Mouse (Mus musculus) kidney, embryonic 16.5 days (tissue): Measurements from ENCODE around the gene Gatb. TPM values are rescaled to one million over a fixed set of nuclear protein-coding genes. Genes with fewer than 3 reads are reported as not detected.
"Not testable (repeated sequence)": the region's sequence is repeated elsewhere in the genome, so short reads cannot be mapped to it uniquely, and the experiment has no call there.

ENCODE experiments used
- ATAC-seq: fragments of 200-750 bp; cut with Nextera tagmentation; 2 replicates; pipeline ENCODE4 v1.8.0; 2017; ENCODE audit warnings: moderate TSS enrichment; ENCODE audit not compliant: low FRiP score, low TSS enrichment
- H3K27ac ChIP-seq: fragments of 300-500 bp; sonication (generic); 2 replicates; pipeline ENCODE4 v1.5.1; 2014; ENCODE audit warnings: low read length
- H3K27me3 ChIP-seq: fragments of 300-500 bp; sonication (generic); 2 replicates; pipeline ENCODE4 v1.6.1; 2014; ENCODE audit warnings: low read length, control low read depth, mixed read lengths; ENCODE audit not compliant: insufficient read depth
- H3K36me3 ChIP-seq: fragments of 300-500 bp; sonication (generic); 2 replicates; pipeline ENCODE4 v1.6.1; 2014; ENCODE audit warnings: low read length, control low read depth, mixed read lengths; ENCODE audit not compliant: insufficient read depth
- H3K4me1 ChIP-seq: fragments of 300-500 bp; sonication (generic); 2 replicates; pipeline ENCODE4 v1.6.1; 2014; ENCODE audit warnings: low read length, control low read depth, mixed read lengths; ENCODE audit not compliant: insufficient read depth
- H3K4me2 ChIP-seq: fragments of 300-500 bp; sonication (generic); replicated peaks from 2 replicates; pipeline ENCODE4 v1.6.1; 2014; ENCODE audit warnings: low read depth, low read length
- H3K4me3 ChIP-seq: fragments of 300-500 bp; sonication (generic); 2 replicates; pipeline ENCODE4 v1.5.1; 2014; ENCODE audit warnings: mild to moderate bottlenecking, low read length
- H3K9ac ChIP-seq: fragments of 300-500 bp; sonication (generic); replicated peaks from 2 replicates; pipeline ENCODE4 v1.6.1; 2014; ENCODE audit warnings: low read length
- H3K9me3 ChIP-seq: fragments of 300-500 bp; sonication (generic); 2 replicates; pipeline ENCODE4 v1.6.1; 2016; ENCODE audit warnings: low read length, control low read depth
- WGBS: fragments of 180-500 bp; shearing (Covaris S2); extraction: QIAGEN DNeasy Blood & Tissue Kit; methylation state at CpG from one replicate; pipeline ENCODE4 v1.1.7; 2014; 5-methylcytosine and 5-hydroxymethylcytosine counted together
- polyA plus RNA-seq: library from polyadenylated mRNA; unstranded; fragments of >200 nt; fragmentation: Nextera tagmentation; extraction: Ambion mirVana; gene quantifications from 2 replicates; pipeline ENCODE4 v1.2.1, GENCODE M21; 2015

The Gatb gene
- polyA plus RNA-seq, 1 experiment from 2014 or later, result 29.5 TPM

- no peak overlapping the region for H3K9ac ChIP-seq
- H3K4me2 ChIP-seq, result no peak overlapping the region
- H3K9me3 ChIP-seq, result no peaks in the 10 kb centered on the region
- peaks cover 7% of the 10 kb centered on the region for H3K4me1 ChIP-seq
- WGBS, result 85% methylated on average over 6 of the region's 6 CpGs
- H3K27me3 ChIP-seq, result no peaks in the 10 kb centered on the region
- no peak overlapping the region for H3K27ac ChIP-seq
- H3K4me3 ChIP-seq, result no peak overlapping the region
- no peaks in the 10 kb centered on the region for H3K36me3 ChIP-seq
- no peak for ATAC-seq
Observed at GRCm38 (mm10) chr3:85553731-85554277, 20.1 kb upstream of the Gatb start.

- Histone ChIP-seq H3K27ac (no peak overlapping the region), H3K4me2 (no peak overlapping the region), H3K36me3 (no peaks in the 10 kb centered on the region), H3K4me3 (no peak overlapping the region), H3K4me1 (no peaks in the 10 kb centered on the region), H3K9me3 (no peaks in the 10 kb centered on the region), H3K27me3 (no peaks in the 10 kb centered on the region), H3K9ac (no peak overlapping the region)
- no peak for ATAC-seq
- WGBS, result 63% methylated on average over 2 of the region's 2 CpGs
Observed at GRCm38 (mm10) chr3:85564603-85565002, 9.3 kb upstream of the Gatb start.

GRCm38 (mm10) chr3:85571276-85571675 lies 2.6 kb upstream of the Gatb start:
- Histone ChIP-seq H3K27me3 (no peaks in the 10 kb centered on the region), H3K27ac (no peak overlapping the region), H3K4me3 (no peak overlapping the region), H3K36me3 (no peaks in the 10 kb centered on the region), H3K4me1 (0 out of 2 replicates have a peak, but pooled peaks cover 2% of the 10 kb centered on the region), H3K9ac (no peak overlapping the region), H3K9me3 (no peaks in the 10 kb centered on the region), H3K4me2 (no peak overlapping the region)
- 67% methylated on average over 2 of the region's 2 CpGs for WGBS
- no peak for ATAC-seq

GRCm38 (mm10) chr3:85572502-85572901 lies 1.4 kb upstream of the Gatb start:
- 92% methylated on average over 8 of the region's 8 CpGs for WGBS
- H3K9ac ChIP-seq, H3K4me1 ChIP-seq, H3K27ac ChIP-seq, ATAC-seq, H3K4me2 ChIP-seq, H3K9me3 ChIP-seq, H3K4me3 ChIP-seq, H3K36me3 ChIP-seq, H3K27me3 ChIP-seq: not testable (repeated sequence)

DNA sequence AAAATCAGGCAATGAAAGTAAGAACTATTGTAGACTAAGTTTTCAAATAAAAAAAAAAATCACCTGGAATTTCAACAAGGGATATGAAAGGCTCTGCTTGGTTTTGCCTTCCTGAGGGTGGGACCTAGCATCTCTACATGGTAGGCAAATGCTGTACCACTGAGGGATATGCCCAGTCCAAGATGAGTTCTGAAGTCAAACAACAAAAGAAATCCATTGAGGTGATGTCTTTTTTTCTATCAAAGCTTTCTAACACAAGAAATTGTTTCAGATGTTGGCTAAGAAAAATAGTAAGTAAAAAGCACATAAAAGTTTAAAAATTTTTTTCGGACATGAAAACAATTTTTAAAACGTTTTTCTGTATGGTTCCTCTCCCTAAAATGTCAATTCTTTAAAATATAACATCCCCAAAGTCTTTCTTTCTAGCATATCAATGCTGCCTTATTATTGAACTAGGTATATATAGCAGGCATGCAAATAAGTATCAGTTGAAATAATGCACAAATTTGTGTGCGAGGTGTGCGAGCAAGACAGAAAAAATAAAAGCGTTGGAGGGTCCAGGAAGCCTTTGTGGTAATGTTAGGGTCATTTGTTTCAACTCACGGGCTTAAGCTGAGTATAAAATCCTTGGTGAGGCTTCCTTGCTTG lies 579 bp upstream of the Gatb start:
- no peaks in the 10 kb centered on the region for H3K9me3 ChIP-seq
- no peaks in the 10 kb centered on the region for H3K36me3 ChIP-seq
- H3K9ac ChIP-seq, result no peak overlapping the region
- no peaks in the 10 kb centered on the region for H3K27me3 ChIP-seq
- WGBS, result 23% methylated on average over 6 of the region's 6 CpGs
- no peak overlapping the region for H3K27ac ChIP-seq
- H3K4me2 ChIP-seq, result peak overlapping the region; percentile 55
- H3K4me1 ChIP-seq, result 0 out of 2 replicates have a peak, but pooled peaks cover 2% of the 10 kb centered on the region
- ATAC-seq, result no peak
- H3K4me3 ChIP-seq, result peak overlapping the region; percentile 92

- 79% methylated on average over 2 of the region's 2 CpGs for WGBS
- no peaks in the 10 kb centered on the region for H3K9me3 ChIP-seq
- H3K9ac ChIP-seq, result no peak overlapping the region
- H3K4me1 ChIP-seq, result no peaks in the 10 kb centered on the region
- no peak overlapping the region for H3K27ac ChIP-seq
- H3K36me3 ChIP-seq, result no peaks in the 10 kb centered on the region
- H3K4me3 ChIP-seq, result no peak overlapping the region
- no peaks in the 10 kb centered on the region for H3K27me3 ChIP-seq
- no peak overlapping the region for H3K4me2 ChIP-seq
- ATAC-seq, result no peak
Observed at GRCm38 (mm10) chr3:85582726-85583125, 8.8 kb downstream of the Gatb start.

DNA sequence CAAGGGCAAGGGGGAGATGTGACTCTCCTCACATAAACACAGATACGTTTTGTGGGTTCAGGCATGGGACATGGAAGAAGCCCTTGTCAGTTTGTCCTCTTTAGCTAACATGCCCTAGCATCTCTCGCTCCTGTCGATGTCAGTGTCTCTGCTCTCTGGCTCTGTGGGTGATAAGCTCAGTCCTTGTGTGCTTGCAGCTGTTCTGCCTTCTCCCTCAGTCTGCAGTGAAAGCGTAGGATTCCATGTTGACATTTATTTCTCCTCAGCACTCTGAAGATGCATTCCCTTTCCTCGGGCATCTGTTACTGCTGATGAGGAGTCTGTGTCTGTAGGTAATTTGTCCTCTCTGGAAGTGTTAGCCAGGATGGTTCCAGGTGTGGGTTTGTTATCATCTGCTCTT lies 9.3 kb downstream of the Gatb start:
- Histone ChIP-seq H3K9me3 (no peaks in the 10 kb centered on the region), H3K36me3 (no peaks in the 10 kb centered on the region), H3K4me3 (no peak overlapping the region), H3K27me3 (no peaks in the 10 kb centered on the region), H3K9ac (no peak overlapping the region), H3K4me2 (no peak overlapping the region), H3K4me1 (no peaks in the 10 kb centered on the region), H3K27ac (no peak overlapping the region)
- WGBS, result 84% methylated on average over 5 of the region's 5 CpGs
- no peak for ATAC-seq

- Histone ChIP-seq H3K27ac (no peak overlapping the region), H3K4me1 (no peaks in the 10 kb centered on the region), H3K9ac (no peak overlapping the region), H3K27me3 (no peaks in the 10 kb centered on the region), H3K4me3 (no peak overlapping the region), H3K4me2 (no peak overlapping the region), H3K9me3 (no peaks in the 10 kb centered on the region), H3K36me3 (no peaks in the 10 kb centered on the region)
- no peak for ATAC-seq
- 92% methylated on average over 4 of the region's 4 CpGs for WGBS
Observed at GRCm38 (mm10) chr3:85584966-85585365, 11.0 kb downstream of the Gatb start.

- no peaks in the 10 kb centered on the region for H3K36me3 ChIP-seq
- H3K4me1 ChIP-seq, result no peaks in the 10 kb centered on the region
- WGBS, result 60% methylated on average over 2 of the region's 2 CpGs
- H3K4me2 ChIP-seq, result no peak overlapping the region
- no peaks in the 10 kb centered on the region for H3K9me3 ChIP-seq
- no peak for ATAC-seq
- no peak overlapping the region for H3K9ac ChIP-seq
- no peak overlapping the region for H3K4me3 ChIP-seq
- no peaks in the 10 kb centered on the region for H3K27me3 ChIP-seq
- no peak overlapping the region for H3K27ac ChIP-seq
Observed at GRCm38 (mm10) chr3:85588701-85589100, 14.8 kb downstream of the Gatb start.

GRCm38 (mm10) chr3:85590090-85590754 lies 16.3 kb downstream of the Gatb start:
- ATAC-seq, result no peak
- H3K27ac ChIP-seq, result no peak overlapping the region
- no peak overlapping the region for H3K4me3 ChIP-seq
- H3K4me2 ChIP-seq, result no peak overlapping the region
- H3K36me3 ChIP-seq, result no peaks in the 10 kb centered on the region
- no peaks in the 10 kb centered on the region for H3K4me1 ChIP-seq
- no peak overlapping the region for H3K9ac ChIP-seq
- no peaks in the 10 kb centered on the region for H3K9me3 ChIP-seq
- no peaks in the 10 kb centered on the region for H3K27me3 ChIP-seq
- 84% methylated on average over 3 of the region's 3 CpGs for WGBS
